Mouse (Mus musculus) kidney, postnatal 0 days (tissue): Measurements from ENCODE around the gene Phkb. TPM values are rescaled to one million over a fixed set of nuclear protein-coding genes. Genes with fewer than 3 reads are reported as not detected.

ENCODE experiments used
- ATAC-seq: fragments of 200-750 bp; cut with Nextera tagmentation; replicated peaks from 2 replicates; pipeline ENCODE4 v1.8.0; 2017; ENCODE audit warnings: low read depth, moderate number of reproducible peaks, moderate TSS enrichment, moderate library complexity; ENCODE audit not compliant: low FRiP score
- DNase-seq: peaks from one replicate; pipeline ENCODE4 v3.0.0-alpha.2; 2016; ENCODE audit warnings: low spot score
- H3K27ac ChIP-seq: fragments of 300-500 bp; sonication (generic); 2 replicates; pipeline ENCODE4 v1.5.1; 2014; ENCODE audit warnings: mild to moderate bottlenecking
- H3K27me3 ChIP-seq: fragments of 300-500 bp; sonication (generic); 2 replicates; pipeline ENCODE4 v1.6.1; 2014; ENCODE audit warnings: low read length, mixed read lengths; ENCODE audit not compliant: insufficient read depth
- H3K36me3 ChIP-seq: fragments of 300-500 bp; sonication (generic); 2 replicates; pipeline ENCODE4 v1.6.1; 2014; ENCODE audit warnings: low read length, mixed read lengths; ENCODE audit not compliant: insufficient read depth
- H3K4me1 ChIP-seq: fragments of 300-500 bp; sonication (generic); replicated peaks from 2 replicates; pipeline ENCODE4 v1.6.1; 2014; ENCODE audit warnings: antibody characterized with exemption, low read length, mixed read lengths; ENCODE audit not compliant: insufficient read depth
- H3K4me2 ChIP-seq: fragments of 300-500 bp; sonication (generic); 2 replicates; pipeline ENCODE4 v1.6.1; 2014; ENCODE audit warnings: mild to moderate bottlenecking, low read length, moderate library complexity, mixed read lengths
- H3K4me3 ChIP-seq: fragments of 300-500 bp; sonication (generic); replicated peaks from 2 replicates; pipeline ENCODE4 v1.5.1; 2014; ENCODE audit warnings: low read depth, low read length
- H3K9ac ChIP-seq: fragments of 300-500 bp; sonication (generic); 2 replicates; pipeline ENCODE4 v1.6.1; 2014; ENCODE audit warnings: low read depth, low read length
- H3K9me3 ChIP-seq: fragments of 300-500 bp; sonication (generic); replicated peaks from 2 replicates; pipeline ENCODE4 v1.6.1; 2016; ENCODE audit warnings: low read length, inconsistent platforms, mixed read lengths
- CTCF ChIP-seq: IDR thresholded peaks from 2 replicates; pipeline ENCODE4 v1.5.1; 2016; ENCODE audit warnings: antibody characterized with exemption, low read depth, mild to moderate bottlenecking, moderate library complexity
- WGBS: fragments of 180-500 bp; shearing (Covaris S2); extraction: QIAGEN DNeasy Blood & Tissue Kit; methylation state at CpG from one replicate; pipeline ENCODE4 v1.1.7; 2014; 5-methylcytosine and 5-hydroxymethylcytosine counted together
- polyA plus RNA-seq: library from polyadenylated mRNA; unstranded; fragments of >200 nt; fragmentation: Nextera tagmentation; extraction: Ambion mirVana; gene quantifications from 2 replicates; pipeline ENCODE4 v1.2.1, GENCODE M21; 2015

Gene Phkb
- polyA plus RNA-seq, 1 experiment from 2014 or later: 44.8 TPM

GRCm38 (mm10) chr8:86058618-86059017 is 217.9 kb downstream of the Phkb start:
- Histone ChIP-seq H3K9ac (no peak overlapping the region), H3K4me2 (no peak overlapping the region), H3K9me3 (no peaks in the 10 kb centered on the region), H3K4me3 (no peak overlapping the region), H3K36me3 (peaks cover 17% of the 10 kb centered on the region; the same call in 1 of the 2 replicates), H3K27ac (no peak overlapping the region), H3K27me3 (no peaks in the 10 kb centered on the region), H3K4me1 (no peaks in the 10 kb centered on the region)
- TF ChIP-seq CTCF: no peak
- ATAC-seq: no peak
- DNase-seq: no peak
- WGBS: 88% methylated on average over 5 of the region's 5 CpGs

GRCm38 (mm10) chr8:86059130-86059529 is 218.4 kb downstream of the Phkb start:
- ATAC-seq (no peak), DNase-seq (peak; percentile 17)
- no peak overlapping the region for H3K27ac ChIP-seq
- H3K4me1 ChIP-seq: no peaks in the 10 kb centered on the region
- no peak overlapping the region for H3K4me3 ChIP-seq
- no peak overlapping the region for H3K4me2 ChIP-seq
- 53% methylated on average over 5 of the region's 5 CpGs for whole genome bisulfite sequencing
- H3K27me3 ChIP-seq: no peaks in the 10 kb centered on the region
- H3K9ac ChIP-seq: no peak overlapping the region
- no peak for TF ChIP-seq CTCF
- H3K9me3 ChIP-seq: no peaks in the 10 kb centered on the region
- peaks cover 17% of the 10 kb centered on the region; the same call in 1 of the 2 replicates for H3K36me3 ChIP-seq

- Histone ChIP-seq H3K9ac (no peak overlapping the region), H3K27me3 (no peaks in the 10 kb centered on the region), H3K4me3 (no peak overlapping the region), H3K4me2 (no peak overlapping the region), H3K36me3 (0 out of 2 replicates have a peak, but pooled peaks cover 8% of the 10 kb centered on the region), H3K9me3 (no peaks in the 10 kb centered on the region), H3K4me1 (no peaks in the 10 kb centered on the region), H3K27ac (no peak overlapping the region)
- TF ChIP-seq CTCF: no peak
- ATAC-seq (no peak), DNase-seq (no peak)
- WGBS: 98% methylated on average over 2 of the region's 2 CpGs
Observed at GRCm38 (mm10) chr8:86063411-86063810, 222.7 kb downstream of the Phkb start.

- TF ChIP-seq CTCF: no peak
- no peaks in the 10 kb centered on the region for H3K4me1 ChIP-seq
- DNase-seq: no peak
- no peak overlapping the region for H3K4me3 ChIP-seq
- no peaks in the 10 kb centered on the region for H3K27me3 ChIP-seq
- no peaks in the 10 kb centered on the region for H3K36me3 ChIP-seq
- H3K9ac ChIP-seq: no peak overlapping the region
- 92% methylated on average over 1 of the region's 1 CpGs for WGBS
- no peak for ATAC-seq
- H3K27ac ChIP-seq: no peak overlapping the region
- no peaks in the 10 kb centered on the region for H3K9me3 ChIP-seq
- H3K4me2 ChIP-seq: no peak overlapping the region
Observed at GRCm38 (mm10) chr8:86079433-86079832, 238.7 kb downstream of the Phkb start.

- no peak overlapping the region for H3K27ac ChIP-seq
- no peak overlapping the region for H3K4me2 ChIP-seq
- H3K4me3 ChIP-seq: no peak overlapping the region
- H3K4me1 ChIP-seq: no peaks in the 10 kb centered on the region
- no peaks in the 10 kb centered on the region for H3K9me3 ChIP-seq
- ATAC-seq (no peak), DNase-seq (no peak)
- no peak overlapping the region for H3K9ac ChIP-seq
- 60% methylated on average over 4 of the region's 4 CpGs for WGBS
- TF ChIP-seq CTCF: no peak
- no peaks in the 10 kb centered on the region for H3K27me3 ChIP-seq
- no peaks in the 10 kb centered on the region for H3K36me3 ChIP-seq
Observed at GRCm38 (mm10) chr8:86083346-86083745, 242.6 kb downstream of the Phkb start.

- TF ChIP-seq CTCF: no peak
- H3K4me2 ChIP-seq: no peak overlapping the region
- no peaks in the 10 kb centered on the region for H3K9me3 ChIP-seq
- no peaks in the 10 kb centered on the region for H3K27me3 ChIP-seq
- H3K27ac ChIP-seq: no peak overlapping the region
- no peak for DNase-seq
- no peaks in the 10 kb centered on the region for H3K4me1 ChIP-seq
- H3K4me3 ChIP-seq: no peak overlapping the region
- ATAC-seq: no peak
- no peak overlapping the region for H3K9ac ChIP-seq
- no peaks in the 10 kb centered on the region for H3K36me3 ChIP-seq
- 86% methylated on average over 2 of the region's 2 CpGs for WGBS
Observed at GRCm38 (mm10) chr8:86086791-86087190, 246.0 kb downstream of the Phkb start.

GRCm38 (mm10) chr8:86087468-86087867 is 246.7 kb downstream of the Phkb start:
- no peaks in the 10 kb centered on the region for H3K9me3 ChIP-seq
- H3K4me1 ChIP-seq: no peaks in the 10 kb centered on the region
- ATAC-seq (no peak), DNase-seq (no peak)
- no peak overlapping the region for H3K27ac ChIP-seq
- no peak for TF ChIP-seq CTCF
- H3K27me3 ChIP-seq: no peaks in the 10 kb centered on the region
- no peaks in the 10 kb centered on the region for H3K36me3 ChIP-seq
- 79% methylated on average over 1 of the region's 1 CpGs for WGBS
- H3K4me2 ChIP-seq: no peak overlapping the region
- no peak overlapping the region for H3K4me3 ChIP-seq
- no peak overlapping the region for H3K9ac ChIP-seq
